Mouse (Mus musculus) limb, embryonic 15.5 days (tissue): ENCODE data around the gene Adprhl2. TPM values are rescaled to one million over a fixed set of nuclear protein-coding genes. Genes with fewer than 3 reads are reported as not detected.

Source experiments
- ATAC-seq: fragments of 200-750 bp; cut with Nextera tagmentation; 2 replicates; pipeline ENCODE4 v1.8.0; 2017; ENCODE audit warnings: low read depth, moderate TSS enrichment; ENCODE audit not compliant: insufficient number of reproducible peaks, low FRiP score, low TSS enrichment
- H3K27ac ChIP-seq: fragments of 300-500 bp; sonication (generic); 2 replicates; pipeline ENCODE4 v1.5.1; 2015; ENCODE audit warnings: moderate library complexity, mild to moderate bottlenecking, inconsistent platforms
- H3K27me3 ChIP-seq: fragments of 300-500 bp; sonication (generic); 2 replicates; pipeline ENCODE4 v1.6.1; 2015; ENCODE audit warnings: inconsistent platforms
- H3K36me3 ChIP-seq: fragments of 300-500 bp; sonication (generic); 2 replicates; pipeline ENCODE4 v1.6.1; 2015; ENCODE audit warnings: inconsistent platforms
- H3K4me1 ChIP-seq: fragments of 300-500 bp; sonication (generic); 2 replicates; pipeline ENCODE4 v1.6.1; 2015; ENCODE audit warnings: inconsistent platforms
- H3K4me2 ChIP-seq: fragments of 300-500 bp; sonication (generic); 2 replicates; pipeline ENCODE4 v1.6.1; 2015; ENCODE audit warnings: mild to moderate bottlenecking, inconsistent platforms
- H3K4me3 ChIP-seq: fragments of 300-500 bp; sonication (generic); 2 replicates; pipeline ENCODE4 v1.5.1; 2015; ENCODE audit warnings: mild to moderate bottlenecking, inconsistent platforms
- H3K9ac ChIP-seq: fragments of 300-500 bp; sonication (generic); 2 replicates; pipeline ENCODE4 v1.6.1; 2015; ENCODE audit warnings: inconsistent platforms
- H3K9me3 ChIP-seq: fragments of 300-500 bp; sonication (generic); 2 replicates; pipeline ENCODE4 v1.6.1; 2016; ENCODE audit warnings: inconsistent platforms
- WGBS: fragments of 180-500 bp; shearing (Covaris S2); methylation state at CpG from one replicate; pipeline ENCODE4 v1.1.7; 2015; 5-methylcytosine and 5-hydroxymethylcytosine counted together
- polyA plus RNA-seq: library from polyadenylated mRNA; unstranded; fragments of >200 nt; fragmentation: Nextera tagmentation; extraction: Ambion mirVana; gene quantifications from 2 replicates; pipeline ENCODE4 v1.2.1, GENCODE M21; 2015

The Adprhl2 gene
- polyA plus RNA-seq, 1 experiment from 2014 or later, result 82.9 TPM

DNA sequence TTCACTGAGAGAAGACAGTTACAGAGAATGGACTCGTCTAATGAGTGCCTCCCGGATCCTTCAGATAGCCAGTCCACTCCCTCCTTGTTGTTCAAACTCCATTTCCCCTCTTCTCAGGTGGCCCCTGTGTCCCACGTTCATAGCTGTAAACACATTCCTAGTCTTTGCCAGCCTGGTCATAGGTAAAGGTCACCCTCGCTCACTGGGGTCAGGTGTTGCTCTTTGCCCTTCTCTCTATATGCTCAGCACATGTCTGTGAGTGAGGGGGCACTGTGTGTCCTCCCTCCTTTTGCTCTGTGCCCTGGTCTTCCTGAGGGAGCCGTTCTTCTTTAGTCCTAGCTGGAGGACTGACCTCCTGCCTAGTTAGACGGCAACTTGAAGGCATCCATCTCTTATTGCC, 1.7 kb downstream of the Adprhl2 start:
- Histone ChIP-seq H3K36me3 (peaks cover 42% of the 10 kb centered on the region), H3K27ac (no peak overlapping the region), H3K9me3 (no peaks in the 10 kb centered on the region), H3K9ac (no peak overlapping the region), H3K27me3 (no peaks in the 10 kb centered on the region), H3K4me1 (peaks cover 30% of the 10 kb centered on the region), H3K4me2 (no peak overlapping the region), H3K4me3 (no peak overlapping the region)
- no peak for ATAC-seq
- 81% methylated on average over 6 of the region's 6 CpGs for WGBS

DNA sequence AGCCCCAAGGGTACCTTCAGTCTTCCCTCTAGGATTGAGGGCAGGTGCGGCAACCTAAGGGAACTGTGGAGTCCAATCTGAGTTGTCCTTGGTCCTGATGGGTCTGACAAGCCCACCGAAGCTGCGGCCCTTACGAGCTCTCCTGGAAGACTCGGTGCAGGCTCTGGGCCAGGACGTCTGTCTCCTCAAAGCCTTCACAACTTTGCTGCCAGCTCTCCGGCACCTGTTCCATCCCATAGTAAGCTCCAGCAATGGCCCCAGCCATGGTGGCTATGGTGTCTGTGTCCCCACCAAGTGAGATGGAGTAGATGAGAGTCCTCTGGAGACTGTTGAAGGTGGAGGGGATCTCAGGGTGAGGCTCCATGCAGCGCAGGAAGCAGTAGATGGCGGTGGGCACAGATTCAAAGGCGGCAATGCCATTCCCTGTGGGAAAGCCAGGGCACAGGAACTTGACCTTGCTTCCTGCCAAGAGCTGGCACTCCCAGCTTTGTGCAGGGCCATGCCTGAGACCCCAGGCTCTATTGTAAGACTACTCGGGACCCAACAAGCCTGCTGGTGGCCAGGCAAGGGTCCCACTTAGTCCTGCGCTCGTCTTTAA, 5.0 kb downstream of the Adprhl2 start:
- Histone ChIP-seq H3K27me3 (no peaks in the 10 kb centered on the region), H3K4me1 (peaks cover 43% of the 10 kb centered on the region), H3K4me2 (no peak overlapping the region), H3K9ac (no peak overlapping the region), H3K27ac (no peak overlapping the region), H3K4me3 (no peak overlapping the region), H3K36me3 (peaks cover 45% of the 10 kb centered on the region), H3K9me3 (no peaks in the 10 kb centered on the region)
- WGBS, result 93% methylated on average over 13 of the region's 13 CpGs
- no peak for ATAC-seq

DNA sequence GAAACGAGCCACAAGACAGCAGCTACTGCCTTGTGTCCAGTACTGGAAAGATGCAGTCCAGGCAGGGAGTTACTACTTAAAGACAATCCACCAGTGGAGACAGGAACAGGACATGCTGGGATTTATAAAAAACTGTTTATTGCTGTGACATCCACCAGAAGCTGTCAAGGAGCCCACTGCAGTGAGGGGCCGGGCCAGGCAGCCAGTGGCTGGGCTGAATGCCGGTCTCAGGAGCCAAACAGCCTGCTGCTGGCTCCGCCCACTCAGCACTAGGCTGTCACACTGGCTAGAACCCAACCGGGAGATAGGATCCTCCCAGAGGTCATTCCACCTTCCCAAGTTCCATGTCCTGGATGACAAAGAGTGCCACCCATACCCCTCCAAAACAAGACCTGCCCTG, 5.6 kb downstream of the Adprhl2 start:
- 44% methylated on average over 5 of the region's 5 CpGs for WGBS
- H3K9me3 ChIP-seq, result no peaks in the 10 kb centered on the region
- H3K4me1 ChIP-seq, result peaks cover 42% of the 10 kb centered on the region
- H3K4me2 ChIP-seq, result no peak overlapping the region
- peaks cover 45% of the 10 kb centered on the region for H3K36me3 ChIP-seq
- H3K27me3 ChIP-seq, result no peaks in the 10 kb centered on the region
- no peak overlapping the region for H3K27ac ChIP-seq
- ATAC-seq, result no peak
- no peak overlapping the region for H3K9ac ChIP-seq
- no peak overlapping the region for H3K4me3 ChIP-seq

DNA sequence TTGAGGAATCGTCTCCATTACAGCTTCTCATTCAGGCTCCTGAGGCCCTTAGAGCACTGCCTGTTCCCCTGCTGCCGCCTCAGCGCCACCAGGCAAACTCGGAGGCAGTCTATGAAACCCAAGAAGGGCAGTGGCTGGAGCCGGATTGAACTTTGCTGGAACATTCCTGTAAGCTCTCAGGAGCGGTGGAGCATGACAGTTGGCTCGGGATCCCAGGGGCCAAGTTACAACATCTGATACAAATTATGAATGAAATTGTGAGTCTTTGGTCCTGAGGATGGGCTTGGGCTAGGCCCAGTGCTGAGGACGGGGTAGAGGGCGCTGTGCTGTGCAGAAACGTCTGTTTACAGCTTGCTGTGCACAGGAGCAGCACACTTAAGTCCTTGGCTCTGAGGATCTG, 7.1 kb downstream of the Adprhl2 start:
- no peaks in the 10 kb centered on the region for H3K9me3 ChIP-seq
- no peak overlapping the region for H3K4me2 ChIP-seq
- peak overlapping the region; percentile 76 for H3K27ac ChIP-seq
- peaks cover 39% of the 10 kb centered on the region for H3K4me1 ChIP-seq
- WGBS, result 26% methylated on average over 10 of the region's 10 CpGs
- H3K9ac ChIP-seq, result no peak overlapping the region
- peaks cover 50% of the 10 kb centered on the region for H3K36me3 ChIP-seq
- no peaks in the 10 kb centered on the region for H3K27me3 ChIP-seq
- no peak for ATAC-seq
- H3K4me3 ChIP-seq, result no peak overlapping the region

DNA sequence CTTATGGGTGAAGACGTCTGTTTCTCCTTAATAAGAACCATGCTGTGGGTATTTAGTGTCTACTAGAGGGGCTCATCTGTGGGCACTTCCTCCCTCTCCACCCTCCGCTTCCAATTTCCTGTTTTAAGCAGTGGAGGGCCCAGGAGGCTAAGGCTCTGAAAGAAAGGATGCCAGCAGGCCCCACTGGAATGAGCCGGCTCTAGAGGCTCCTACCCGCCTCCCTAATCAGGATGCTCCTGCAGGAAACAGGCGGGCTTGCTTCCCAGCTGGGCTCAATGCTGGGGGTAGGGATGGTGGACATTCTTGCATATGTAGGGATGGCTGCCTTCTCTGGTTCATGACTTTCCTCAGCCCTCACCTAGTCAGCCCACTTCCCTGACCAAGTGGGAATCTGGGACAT, 8.3 kb downstream of the Adprhl2 start:
- H3K4me1 ChIP-seq, result peaks cover 42% of the 10 kb centered on the region
- no peak overlapping the region for H3K9ac ChIP-seq
- no peak overlapping the region for H3K4me2 ChIP-seq
- H3K9me3 ChIP-seq, result no peaks in the 10 kb centered on the region
- H3K4me3 ChIP-seq, result no peak overlapping the region
- no peaks in the 10 kb centered on the region for H3K27me3 ChIP-seq
- WGBS, result 29% methylated on average over 5 of the region's 5 CpGs
- H3K27ac ChIP-seq, result peak overlapping the region; percentile 69
- no peak for ATAC-seq
- H3K36me3 ChIP-seq, result peaks cover 39% of the 10 kb centered on the region

DNA sequence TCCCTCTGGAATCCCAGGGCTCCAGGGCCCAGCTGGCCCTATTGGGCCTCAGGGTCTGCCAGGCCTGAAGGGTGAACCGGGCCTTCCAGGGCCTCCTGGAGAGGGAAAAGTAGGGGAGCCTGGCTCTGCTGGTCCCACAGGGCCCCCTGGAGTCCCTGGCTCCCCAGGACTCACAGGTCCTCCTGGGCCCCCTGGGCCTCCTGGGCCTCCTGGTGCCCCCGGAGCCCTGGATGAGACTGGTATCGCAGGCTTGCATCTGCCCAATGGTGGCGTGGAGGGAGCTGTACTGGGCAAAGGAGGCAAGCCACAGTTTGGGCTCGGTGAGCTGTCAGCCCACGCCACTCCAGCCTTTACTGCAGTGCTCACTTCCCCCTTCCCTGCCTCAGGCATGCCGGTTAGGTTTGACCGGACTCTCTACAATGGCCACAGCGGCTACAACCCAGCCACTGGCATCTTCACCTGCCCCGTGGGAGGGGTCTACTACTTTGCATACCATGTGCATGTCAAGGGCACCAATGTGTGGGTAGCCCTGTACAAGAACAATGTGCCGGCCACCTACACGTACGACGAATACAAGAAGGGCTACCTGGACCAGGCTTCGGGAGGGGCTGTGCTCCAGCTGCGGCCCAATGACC, 9.8 kb downstream of the Adprhl2 start:
- Histone ChIP-seq H3K27me3 (no peaks in the 10 kb centered on the region), H3K27ac (peak overlapping the region; percentile 69; the same call in 1 of the 2 replicates), H3K9ac (no peak overlapping the region), H3K4me3 (no peak overlapping the region), H3K9me3 (no peaks in the 10 kb centered on the region), H3K4me2 (no peak overlapping the region), H3K4me1 (peaks cover 42% of the 10 kb centered on the region), H3K36me3 (peaks cover 24% of the 10 kb centered on the region)
- ATAC-seq, result no peak
- WGBS, result 89% methylated on average over 16 of the region's 16 CpGs

DNA sequence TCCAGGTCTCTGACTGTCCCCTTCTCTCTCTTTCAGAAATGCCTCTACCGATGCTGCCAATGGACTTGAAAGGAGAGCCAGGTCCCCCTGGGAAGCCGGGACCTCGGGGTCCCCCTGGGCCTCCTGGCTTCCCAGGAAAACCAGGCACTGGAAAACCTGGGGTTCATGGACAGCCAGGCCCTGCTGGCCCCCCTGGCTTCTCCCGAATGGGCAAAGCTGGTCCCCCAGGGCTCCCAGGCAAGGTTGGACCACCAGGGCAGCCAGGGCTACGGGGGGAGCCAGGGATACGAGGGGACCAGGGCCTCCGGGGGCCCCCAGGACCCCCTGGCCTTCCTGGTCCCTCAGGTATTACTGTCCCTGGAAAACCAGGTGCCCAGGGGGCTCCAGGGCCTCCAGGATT, 11.2 kb downstream of the Adprhl2 start:
- H3K9me3 ChIP-seq, result no peaks in the 10 kb centered on the region
- no peaks in the 10 kb centered on the region for H3K27me3 ChIP-seq
- no peak overlapping the region for H3K9ac ChIP-seq
- no peak overlapping the region for H3K4me2 ChIP-seq
- no peak overlapping the region for H3K4me3 ChIP-seq
- 79% methylated on average over 7 of the region's 7 CpGs for WGBS
- no peak for ATAC-seq
- peaks cover 11% of the 10 kb centered on the region; the same call in 1 of the 2 replicates for H3K36me3 ChIP-seq
- H3K27ac ChIP-seq, result peak overlapping the region; percentile 6; the same call in 1 of the 2 replicates
- H3K4me1 ChIP-seq, result peaks cover 38% of the 10 kb centered on the region

DNA sequence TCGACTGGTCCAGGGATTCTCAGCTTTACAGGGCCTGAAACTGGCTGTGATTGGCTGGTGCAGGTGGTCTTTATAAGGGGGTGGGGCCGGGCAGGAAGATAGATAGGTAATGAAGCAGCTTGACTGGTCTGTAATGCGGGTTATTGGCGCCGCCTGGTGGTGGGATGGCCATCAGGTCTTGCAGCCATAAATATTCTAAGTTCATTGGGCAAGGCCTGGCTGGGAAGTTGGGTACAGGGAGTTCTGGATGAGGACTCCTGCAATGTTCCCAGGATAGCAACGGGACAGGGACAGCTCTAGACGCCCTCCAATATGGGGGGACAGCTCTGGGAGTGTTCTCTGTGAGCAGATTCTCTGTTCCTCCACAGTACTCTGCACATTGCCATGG, 11.6 kb downstream of the Adprhl2 start:
- Histone ChIP-seq H3K27ac (peak overlapping the region; percentile 22), H3K4me2 (peak overlapping the region; percentile 30), H3K4me1 (peaks cover 38% of the 10 kb centered on the region), H3K9ac (no peak overlapping the region), H3K36me3 (peaks cover 9% of the 10 kb centered on the region; the same call in 1 of the 2 replicates), H3K4me3 (no peak overlapping the region), H3K27me3 (no peaks in the 10 kb centered on the region), H3K9me3 (no peaks in the 10 kb centered on the region)
- ATAC-seq, result peak; percentile 46; the same call in 1 of the 2 replicates
- WGBS, result under 1% methylated on average over 7 of the region's 7 CpGs

DNA sequence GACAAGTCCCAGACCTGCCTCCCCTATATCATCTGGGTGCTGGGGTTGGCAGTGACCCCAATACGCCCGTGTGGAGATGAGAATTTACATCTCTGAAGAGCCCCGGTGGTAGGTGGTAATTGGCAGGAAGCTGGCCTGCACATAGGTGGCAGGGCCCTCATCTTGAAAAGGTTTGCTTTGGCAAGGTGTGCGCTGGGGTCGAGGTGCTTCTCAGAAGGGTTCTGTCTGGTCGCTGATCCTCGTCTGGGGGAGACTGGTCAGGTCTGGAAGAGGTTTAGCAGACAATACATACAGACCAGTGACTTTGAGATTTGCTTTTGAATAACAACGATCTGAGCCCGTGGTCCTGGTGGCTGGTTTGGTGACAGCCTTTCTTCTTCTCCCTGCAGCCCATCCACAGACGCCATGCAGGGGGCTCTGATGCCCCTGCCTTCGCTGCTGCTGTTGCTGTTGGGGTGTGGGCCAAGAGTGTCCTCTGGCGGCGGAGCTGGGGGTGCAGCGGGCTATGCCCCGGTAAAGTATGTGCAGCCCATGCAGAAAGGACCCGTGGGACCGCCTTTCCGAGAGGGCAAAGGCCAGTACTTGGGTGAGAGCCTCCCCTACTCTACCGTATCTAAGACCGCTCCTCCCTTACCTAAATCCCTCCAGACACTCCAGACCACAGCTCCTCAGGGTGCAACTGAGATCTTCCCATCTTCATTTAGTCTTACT, 12.1 kb downstream of the Adprhl2 start:
- ATAC-seq, result peak; percentile 27; the same call in 1 of the 2 replicates
- WGBS, result 17% methylated on average over 20 of the region's 20 CpGs
- Histone ChIP-seq H3K9ac (no peak overlapping the region), H3K36me3 (peaks cover 4% of the 10 kb centered on the region; the same call in 1 of the 2 replicates), H3K27ac (peak overlapping the region; percentile 22; the same call in 1 of the 2 replicates), H3K9me3 (no peaks in the 10 kb centered on the region), H3K27me3 (no peaks in the 10 kb centered on the region), H3K4me1 (peaks cover 35% of the 10 kb centered on the region), H3K4me2 (peak overlapping the region; percentile 30), H3K4me3 (no peak overlapping the region)

DNA sequence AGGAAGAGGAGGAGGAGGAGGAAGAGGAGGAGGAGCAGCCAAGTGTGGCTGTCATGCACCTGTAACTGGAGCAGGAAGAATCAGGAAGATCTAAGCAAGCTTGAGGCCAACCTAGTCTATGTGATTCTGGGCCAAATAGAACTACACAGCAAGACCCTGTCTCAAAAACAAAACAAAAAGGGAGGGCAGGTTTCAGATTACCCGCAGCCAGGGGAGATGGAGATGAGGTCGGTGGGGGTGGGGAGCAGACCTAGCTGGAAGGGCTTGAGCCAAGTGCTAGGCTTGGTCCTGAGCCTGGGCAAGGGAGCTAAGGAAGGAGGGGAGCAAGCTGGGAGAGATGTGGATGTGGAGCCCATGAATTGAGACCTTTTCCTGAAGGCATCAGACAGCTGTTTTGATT, 14.7 kb downstream of the Adprhl2 start:
- 4% methylated on average over 2 of the region's 2 CpGs for WGBS
- peaks cover 4% of the 10 kb centered on the region; the same call in 1 of the 2 replicates for H3K36me3 ChIP-seq

DNA sequence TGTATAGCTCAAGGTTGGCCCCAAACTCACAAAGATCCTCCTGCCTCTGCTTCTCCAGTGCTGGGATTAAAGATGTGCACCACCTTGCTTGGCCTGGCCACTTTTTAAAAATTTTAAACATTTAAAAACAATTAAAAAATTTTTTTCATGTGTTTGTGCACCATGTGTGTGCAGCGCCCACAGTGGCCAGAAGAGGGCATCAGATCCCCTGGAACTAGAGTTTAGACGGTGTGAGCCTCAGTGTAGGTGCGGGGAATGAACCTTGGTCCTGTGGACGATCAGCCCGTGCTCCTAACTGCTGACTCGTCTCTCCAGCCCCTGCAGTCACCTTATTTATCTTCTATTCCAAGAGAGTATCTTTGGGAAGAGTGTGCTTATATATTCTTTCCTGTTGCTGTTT, 15.4 kb downstream of the Adprhl2 start:
- Histone ChIP-seq H3K4me1 (peaks cover 28% of the 10 kb centered on the region), H3K9ac (no peak overlapping the region), H3K9me3 (no peaks in the 10 kb centered on the region), H3K4me3 (no peak overlapping the region), H3K27ac (no peak overlapping the region), H3K4me2 (no peak overlapping the region), H3K36me3 (peaks cover 4% of the 10 kb centered on the region; the same call in 1 of the 2 replicates), H3K27me3 (peaks cover 20% of the 10 kb centered on the region; the same call in 1 of the 2 replicates)
- WGBS, result 87% methylated on average over 6 of the region's 6 CpGs
- no peak for ATAC-seq

More for the DNA sequence above, 14.7 kb downstream of the Adprhl2 start:
- no peak overlapping the region for H3K27ac ChIP-seq
- H3K9ac ChIP-seq, result no peak overlapping the region
- peaks cover 20% of the 10 kb centered on the region for H3K4me1 ChIP-seq
- no peak overlapping the region for H3K4me3 ChIP-seq
- ATAC-seq, result no peak
- H3K4me2 ChIP-seq, result no peak overlapping the region
- H3K9me3 ChIP-seq, result no peaks in the 10 kb centered on the region
- peaks cover 12% of the 10 kb centered on the region; the same call in 1 of the 2 replicates for H3K27me3 ChIP-seq

DNA sequence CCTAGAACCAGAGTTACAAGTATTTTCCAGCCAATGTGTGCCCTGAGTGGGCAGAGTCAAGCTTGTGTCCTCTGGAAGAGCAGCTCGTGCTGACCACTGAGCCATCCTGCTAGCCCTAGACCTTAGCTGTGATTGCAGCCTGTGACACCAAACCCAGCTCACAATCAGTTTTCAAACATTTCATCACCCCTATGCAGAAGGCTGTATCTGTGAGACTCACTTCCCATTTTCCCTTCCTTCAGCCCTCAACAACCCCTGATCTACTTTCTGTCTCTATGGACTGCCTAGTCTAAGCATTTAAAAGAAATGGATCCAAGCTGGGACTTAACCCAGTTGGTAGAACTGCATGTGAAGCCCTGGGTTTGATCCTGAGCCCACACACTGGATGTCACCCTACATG, 16.1 kb downstream of the Adprhl2 start:
- ATAC-seq, result no peak
- Histone ChIP-seq H3K4me3 (no peak overlapping the region), H3K27ac (no peak overlapping the region), H3K36me3 (peaks cover 1% of the 10 kb centered on the region; the same call in 1 of the 2 replicates), H3K9ac (no peak overlapping the region), H3K4me1 (peaks cover 34% of the 10 kb centered on the region), H3K27me3 (peaks cover 26% of the 10 kb centered on the region), H3K4me2 (no peak overlapping the region), H3K9me3 (no peaks in the 10 kb centered on the region)
- 96% methylated on average over 1 of the region's 1 CpGs for WGBS
